Comparison of ENCODE assay signal across 13 mouse cellular contexts in the genomic region with DNA sequence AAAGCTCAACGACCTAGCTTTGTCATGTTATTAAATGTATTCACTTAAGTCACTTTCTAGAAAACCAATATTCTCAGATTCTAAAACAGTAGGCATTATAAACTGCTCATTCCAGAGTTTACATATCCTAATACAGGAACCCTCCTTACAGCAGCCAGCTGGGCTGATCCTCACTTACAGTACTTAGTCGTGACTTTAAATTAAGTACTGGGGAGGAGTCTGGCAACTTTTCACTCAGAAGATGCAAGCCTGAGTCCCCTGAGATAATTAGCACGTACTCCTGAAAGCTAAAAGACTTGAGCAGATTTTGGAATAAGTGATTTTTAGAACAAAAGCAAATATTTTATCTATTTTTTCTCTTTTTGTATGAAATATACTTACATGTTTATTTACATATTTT. TPM values are rescaled to one million over a fixed set of nuclear protein-coding genes. Genes with fewer than 3 reads are reported as not detected.
DNase-seq lines count a peak whose midpoint lies in the region; ATAC-seq and TF ChIP-seq lines count a peak whose summit lies in the region.
"Had no signal": no experiment of that assay in that cellular context is flagged by ENCODE, and none has a peak within 500 bp of the region (broad histone marks: within the 10 kb centered on the region; RNA-seq: fewer than 3 reads in every experiment).

No protein-coding gene starts in this region.

- H3K9ac ChIP-seq in limb, embryonic 14.5 days (ENCODE audit: low read depth, low read length, severe bottlenecking) = no peak overlapping the region
- peak overlapping the region; percentile 5; the same call in 1 of the 2 replicates for H3K9ac ChIP-seq in MEL (ENCODE audit: control insufficient read depth, low read depth, low read length, poor library complexity, severe bottlenecking)
- H3K9ac ChIP-seq in liver, postnatal 0 days (replicated peaks) = peak overlapping the region; percentile 31; the same call in 1 of the 2 replicates

- no peaks in the 10 kb centered on the region for H3K4me1 ChIP-seq in limb, embryonic 14.5 days (ENCODE audit: control insufficient read depth, insufficient read depth, low read length)
- peaks cover 18% of the 10 kb centered on the region for H3K4me1 ChIP-seq in limb, embryonic 10.5 days
- peaks cover 0 to 2% of the 10 kb centered on the region in 2 experiments; a peak in 1 of 4 replicates for H3K4me1 ChIP-seq in MEL (ENCODE audit: control insufficient read depth in 1 of 2, insufficient read depth in 2 of 2, low read length in 2 of 2)
- peaks cover 12% of the 10 kb centered on the region; the same call in 1 of the 2 replicates for H3K4me1 ChIP-seq in liver, postnatal 0 days (ENCODE audit: insufficient read depth)
- H3K4me1 ChIP-seq in kidney, adult 2 months (ENCODE audit: control insufficient read depth, insufficient read depth, low read length) = peaks cover 8% of the 10 kb centered on the region; the same call in 1 of the 2 replicates

- H3K79me2 ChIP-seq in MEL (ENCODE audit: control insufficient read depth, insufficient read depth, low read length, poor library complexity) = peaks cover 2% of the 10 kb centered on the region; the same call in 1 of the 2 replicates

- no peak for DNase-seq in gastrocnemius, adult 2 months
- no peak for DNase-seq in gastrocnemius, postnatal 36 days
- DNase-seq in limb, embryonic 14.5 days (ENCODE audit: low spot score) = no peak
- DNase-seq in limb, embryonic 10.5 days (ENCODE audit: low spot score) = no peak
- DNase-seq in MEL (ENCODE audit: low read depth, low spot score) = peak; percentile 54
- no peak for DNase-seq in liver, postnatal 0 days
- no peak for DNase-seq in kidney, adult 2 months
- no peak for DNase-seq in spleen, adult 18-20 months
- DNase-seq: adrenal gland, postnatal 10 days; gastrocnemius, postnatal 25 days; left cerebral cortex, postnatal 4 days; thymus, adult 2 months had no signal

- H3K4me3 ChIP-seq in gastrocnemius, adult 2 months = peak overlapping the region; percentile 91
- H3K4me3 ChIP-seq in limb, embryonic 14.5 days (replicated peaks; ENCODE audit: low read length) = no peak overlapping the region
- no peak overlapping the region for H3K4me3 ChIP-seq in limb, embryonic 10.5 days
- peak overlapping the region in 1 of 2 experiments; percentile 76; a peak in 1 of 4 replicates for H3K4me3 ChIP-seq in MEL (ENCODE audit: control insufficient read depth in 1 of 2, insufficient read depth in 1 of 2, low read depth in 2 of 2, low read length in 2 of 2)
- peak overlapping the region; percentile 71 for H3K4me3 ChIP-seq in liver, postnatal 0 days (ENCODE audit: low read depth, low read length)
- H3K4me3 ChIP-seq in kidney, adult 2 months (ENCODE audit: insufficient read depth, low read depth, low read length) = no peak overlapping the region

- TF ChIP-seq CTCF in gastrocnemius, adult 2 months (IDR thresholded peaks at IDR 0.05) = no peak
- TF ChIP-seq CTCF in MEL (IDR thresholded peaks at IDR 0.05 in 2 of 3, conservative IDR thresholded peaks at IDR 0.05 in 1 of 3; ENCODE audit: control insufficient read depth in 1 of 3, insufficient read depth in 1 of 3, low read depth in 2 of 3, low read length in 3 of 3, poor library complexity in 1 of 3, severe bottlenecking in 1 of 3) = no peak
- no peak for TF ChIP-seq CTCF in liver, postnatal 0 days (IDR thresholded peaks at IDR 0.05; ENCODE audit: low read depth)
- TF ChIP-seq CTCF in kidney, adult 2 months (conservative IDR thresholded peaks at IDR 0.05; ENCODE audit: insufficient read depth, insufficient read length, low read depth, low read length) = no peak

- no peak for TF ChIP-seq RAD21 in MEL (IDR thresholded peaks at IDR 0.05; ENCODE audit: low read depth, low read length)

- no peak for TF ChIP-seq POLR2A in limb, embryonic 14.5 days (IDR thresholded peaks at IDR 0.05; ENCODE audit: borderline replicate concordance, extremely low read depth, insufficient read depth, insufficient read length)
- TF ChIP-seq POLR2A in MEL (IDR thresholded peaks at IDR 0.05; ENCODE audit: control insufficient read depth in 1 of 2, insufficient read depth in 1 of 2, low read depth in 1 of 2, low read length in 2 of 2, poor library complexity in 1 of 2) = no peak
- TF ChIP-seq POLR2A in kidney, adult 2 months (IDR thresholded peaks at IDR 0.05; ENCODE audit: low read depth, low read length) = no peak

- ATAC-seq in limb, embryonic 14.5 days (ENCODE audit: low FRiP score, low read depth) = no peak
- no peak for ATAC-seq in liver, postnatal 0 days

- intact Hi-C loops in gastrocnemius, adult 2 months (cut with DNase I) = no loop called here
- intact Hi-C loops in gastrocnemius, postnatal 36 days (cut with DNase I) = loop anchor here (2.0 kb wide), 1 partner anchor 38 kb away; no protein-coding TSS in a partner anchor

- peak overlapping the region; percentile 100 for H3K27ac ChIP-seq in gastrocnemius, adult 2 months
- no peak overlapping the region for H3K27ac ChIP-seq in limb, embryonic 14.5 days (replicated peaks; ENCODE audit: low read depth, low read length)
- no peak overlapping the region for H3K27ac ChIP-seq in limb, embryonic 10.5 days
- H3K27ac ChIP-seq in MEL (ENCODE audit: control insufficient read depth, low read depth, low read length) = no peak overlapping the region
- H3K27ac ChIP-seq in liver, postnatal 0 days (ENCODE audit: low read depth) = peak overlapping the region; percentile 97
- no peak overlapping the region for H3K27ac ChIP-seq in kidney, adult 2 months (ENCODE audit: insufficient read depth, low read depth, low read length)

- no peak for TF ChIP-seq EP300 in MEL (IDR thresholded peaks at IDR 0.05; ENCODE audit: low read depth in 1 of 2, low read length in 2 of 2)
- no peak for TF ChIP-seq EP300 in liver, postnatal 0 days (IDR thresholded peaks at IDR 0.05; ENCODE audit: low read depth)

- no peaks in the 10 kb centered on the region for H3K9me3 ChIP-seq in limb, embryonic 14.5 days (ENCODE audit: control insufficient read depth, low read length)
- H3K9me3 ChIP-seq in limb, embryonic 10.5 days (replicated peaks) = no peaks in the 10 kb centered on the region
- H3K9me3 ChIP-seq in MEL (replicated peaks; ENCODE audit: insufficient read depth, low read length) = no peaks in the 10 kb centered on the region
- H3K9me3 ChIP-seq in liver, postnatal 0 days (ENCODE audit: low read length) = no peaks in the 10 kb centered on the region

- 44% methylated on average over 3 of the region's 3 CpGs for WGBS in limb, embryonic 14.5 days
- 55% methylated on average over 3 of the region's 3 CpGs for WGBS in limb, embryonic 10.5 days
- 36% methylated on average over 3 of the region's 3 CpGs for WGBS in liver, postnatal 0 days (ENCODE audit: insufficient replicate concordance)
- 50% methylated on average over 3 of the region's 3 CpGs for WGBS in kidney, adult 2 months

- H3K4me2 ChIP-seq in limb, embryonic 14.5 days (replicated peaks; ENCODE audit: low read depth, low read length, severe bottlenecking) = peak overlapping the region; percentile 64; the same call in 1 of the 2 replicates
- peak overlapping the region; percentile 73 for H3K4me2 ChIP-seq in liver, postnatal 0 days (ENCODE audit: low read depth, low read length)

- H3K27me3 ChIP-seq in limb, embryonic 14.5 days (ENCODE audit: control insufficient read depth, insufficient read depth, low read length) = no peaks in the 10 kb centered on the region
- H3K27me3 ChIP-seq in limb, embryonic 10.5 days (ENCODE audit: low read depth, poor library complexity, severe bottlenecking) = no peaks in the 10 kb centered on the region
- no peaks in the 10 kb centered on the region for H3K27me3 ChIP-seq in MEL (ENCODE audit: control insufficient read depth in 1 of 2, insufficient read depth in 2 of 2, low read length in 2 of 2)
- no peaks in the 10 kb centered on the region for H3K27me3 ChIP-seq in liver, postnatal 0 days (ENCODE audit: insufficient read depth, low read length)
- no peaks in the 10 kb centered on the region for H3K27me3 ChIP-seq in kidney, adult 2 months (replicated peaks; ENCODE audit: control insufficient read depth, insufficient read depth, low read length)
- H3K27me3 ChIP-seq: Patski had no signal

- H3K36me3 ChIP-seq in limb, embryonic 14.5 days (ENCODE audit: control insufficient read depth, insufficient read depth, low read length) = no peaks in the 10 kb centered on the region
- no peaks in the 10 kb centered on the region for H3K36me3 ChIP-seq in limb, embryonic 10.5 days
- peaks cover 0 to 2% of the 10 kb centered on the region in 2 experiments; a peak in 1 of 4 replicates for H3K36me3 ChIP-seq in MEL (ENCODE audit: control insufficient read depth in 1 of 2, insufficient read depth in 2 of 2, low read length in 2 of 2)
- H3K36me3 ChIP-seq in liver, postnatal 0 days (replicated peaks; ENCODE audit: insufficient read depth, low read length) = no peaks in the 10 kb centered on the region
- H3K36me3 ChIP-seq in kidney, adult 2 months (ENCODE audit: control insufficient read depth, insufficient read depth, low read length) = no peaks in the 10 kb centered on the region

TF ChIP-seq in MEL, 35 proteins besides CTCF, POLR2A, EP300 and RAD21:
- no peak for TF ChIP-seq KAT2A (conservative IDR thresholded peaks at IDR 0.05; ENCODE audit: low read depth, low read length)
- no peak for TF ChIP-seq ZNF384 (IDR thresholded peaks at IDR 0.05; ENCODE audit: low read depth, low read length)
- TF ChIP-seq ZKSCAN1 (IDR thresholded peaks at IDR 0.05; ENCODE audit: low read depth, low read length) = no peak
- no peak for TF ChIP-seq CHD1 (IDR thresholded peaks at IDR 0.05; ENCODE audit: low read depth, low read length)
- no peak for TF ChIP-seq BHLHE40 (IDR thresholded peaks at IDR 0.05; ENCODE audit: borderline replicate concordance, low read depth, low read length)
- TF ChIP-seq CHD2 (IDR thresholded peaks at IDR 0.05; ENCODE audit: low read length) = no peak
- no peak for TF ChIP-seq TAL1 (IDR thresholded peaks at IDR 0.05; ENCODE audit: low read length)
- no peak for TF ChIP-seq ZC3H11A (IDR thresholded peaks at IDR 0.05; ENCODE audit: low read depth, low read length)
- no peak for TF ChIP-seq TBP (IDR thresholded peaks at IDR 0.05; ENCODE audit: low read depth, low read length)

RNA-seq across cellular contexts. Expression of gene Gbe1, which starts 1.5 kb away (rescaled TPM):
- total RNA-seq in gastrocnemius, adult 2 months (2021) = 10 to 100 TPM; 53.8 to 77.1 TPM
- total RNA-seq in gastrocnemius, postnatal 36 days (2021) = 10 to 100 TPM; 41.4 to 46.6 TPM
- 7.0 and 7.5 TPM in 2 replicates for polyA plus RNA-seq in limb, embryonic 14.5 days (2012; rRNA removed)
- 13.9 and 14.1 TPM in 2 replicates for polyA plus RNA-seq in limb, embryonic 14.5 days (2014; fragmentation: Nextera tagmentation; extraction: Ambion mirVana)
- polyA plus RNA-seq in limb, embryonic 10.5 days (2016; fragmentation: Nextera tagmentation; extraction: Ambion mirVana) = 22.2 and 22.9 TPM in 2 replicates
- total RNA-seq in MEL (2012; rRNA removed) = 4.1 and 5.4 TPM in 2 replicates
- 10 to 100 TPM in 1 of 2 experiments, not detected in 1; 12.0 TPM for polyA plus RNA-seq in MEL (2012; ENCODE audit: insufficient read depth in 1 of 2, insufficient read length in 2 of 2, low read depth in 1 of 2, low replicate concordance in 2 of 2, missing spikeins in 1 of 2)
- polyA plus RNA-seq in liver, postnatal 0 days (2015; fragmentation: Nextera tagmentation; extraction: Ambion mirVana) = 22.9 and 31.7 TPM in 2 replicates
- 24.4 and 27.3 TPM in 2 replicates for polyA plus RNA-seq in kidney, adult 2 months (2012; rRNA removed)

Comparison
In these comparisons a context has a peak if more than half of its experiments do, and no peak if none do; other contexts are left out.
1. H3K27ac ChIP-seq: peak in gastrocnemius, adult 2 months (single experiment) and liver, postnatal 0 days (single experiment); none in limb, embryonic 14.5 days (single experiment), limb, embryonic 10.5 days (single experiment), MEL (single experiment) and kidney, adult 2 months (single experiment).
2. H3K4me3 ChIP-seq: peak in gastrocnemius, adult 2 months (single experiment) and liver, postnatal 0 days (single experiment); none in limb, embryonic 14.5 days (single experiment), limb, embryonic 10.5 days (single experiment) and kidney, adult 2 months (single experiment).